Mouse (Mus musculus) heart, embryonic 13.5 days (tissue): ENCODE results near the gene Prph2. TPM values are rescaled to one million over a fixed set of nuclear protein-coding genes. Genes with fewer than 3 reads are reported as not detected.

Experiments used
- ATAC-seq: fragments of 200-750 bp; cut with Nextera tagmentation; 2 replicates; pipeline ENCODE4 v1.8.0; 2017; ENCODE audit warnings: moderate TSS enrichment; ENCODE audit not compliant: insufficient number of reproducible peaks, low FRiP score, low TSS enrichment; ENCODE audit errors: extremely low read depth
- H3K27ac ChIP-seq: fragments of 300-500 bp; sonication (generic); replicated peaks from 2 replicates; pipeline ENCODE4 v1.5.1; 2015; ENCODE audit warnings: moderate library complexity, mild to moderate bottlenecking, inconsistent platforms
- H3K27me3 ChIP-seq: fragments of 300-500 bp; sonication (generic); replicated peaks from 2 replicates; pipeline ENCODE4 v1.6.1; 2015; ENCODE audit warnings: mild to moderate bottlenecking, inconsistent platforms
- H3K36me3 ChIP-seq: fragments of 300-500 bp; sonication (generic); 2 replicates; pipeline ENCODE4 v1.6.1; 2015; ENCODE audit warnings: mild to moderate bottlenecking, inconsistent platforms
- H3K4me1 ChIP-seq: fragments of 300-500 bp; sonication (generic); 2 replicates; pipeline ENCODE4 v1.6.1; 2015; ENCODE audit warnings: inconsistent platforms
- H3K4me2 ChIP-seq: fragments of 300-500 bp; sonication (generic); 2 replicates; pipeline ENCODE4 v1.6.1; 2015; ENCODE audit warnings: inconsistent platforms, mild to moderate bottlenecking, moderate library complexity
- H3K4me3 ChIP-seq: fragments of 300-500 bp; sonication (generic); 2 replicates; pipeline ENCODE4 v1.5.1; 2015; ENCODE audit warnings: moderate library complexity, mild to moderate bottlenecking, inconsistent platforms
- H3K9ac ChIP-seq: fragments of 300-500 bp; sonication (generic); 2 replicates; pipeline ENCODE4 v1.6.1; 2015; ENCODE audit warnings: inconsistent platforms, mild to moderate bottlenecking, moderate library complexity
- H3K9me3 ChIP-seq: fragments of 300-500 bp; sonication (generic); 2 replicates; pipeline ENCODE4 v1.6.1; 2016; ENCODE audit warnings: inconsistent platforms
- WGBS: fragments of 180-500 bp; shearing (Covaris S2); methylation state at CpG from one replicate; pipeline ENCODE4 v1.1.7; 2015; ENCODE audit warnings: mixed read lengths; 5-methylcytosine and 5-hydroxymethylcytosine counted together
- polyA plus RNA-seq: library from polyadenylated mRNA; unstranded; fragments of >200 nt; fragmentation: Nextera tagmentation; extraction: Ambion mirVana; gene quantifications from 2 replicates; pipeline ENCODE4 v1.2.1, GENCODE M21; 2015

Gene Prph2
- polyA plus RNA-seq: not detected in 2 replicates

GRCm38 (mm10) chr17:46910186-46910585 lies at the start of gene Prph2:
Prph2 (plus strand) TSS chr17:46910459.
- H3K36me3 ChIP-seq: no peaks in the 10 kb centered on the region
- H3K9ac ChIP-seq: no peak within 1 kb of the TSS
- H3K27ac ChIP-seq: no peak within 1 kb of the TSS
- H3K27me3 ChIP-seq: no peaks in the 10 kb centered on the region
- peaks cover 7% of the 10 kb centered on the region for H3K4me1 ChIP-seq
- no peaks in the 10 kb centered on the region for H3K9me3 ChIP-seq
- 78% methylated on average over 10 of the region's 10 CpGs for WGBS
- no peak within 1 kb of the TSS for H3K4me2 ChIP-seq
- no peak for ATAC-seq
- H3K4me3 ChIP-seq: no peak within 1 kb of the TSS

- Histone ChIP-seq H3K36me3 (no peaks in the 10 kb centered on the region), H3K9me3 (no peaks in the 10 kb centered on the region), H3K4me3 (no peak overlapping the region), H3K27me3 (no peaks in the 10 kb centered on the region), H3K9ac (no peak overlapping the region), H3K27ac (no peak overlapping the region), H3K4me2 (peak overlapping the region; percentile 7; the same call in 1 of the 2 replicates), H3K4me1 (peaks cover 5% of the 10 kb centered on the region)
- ATAC-seq: no peak
- 53% methylated on average over 7 of the region's 7 CpGs for WGBS
These were observed 45.6 kb upstream of the Prph2 start for GRCm38 (mm10) chr17:46864566-46865195.

- H3K27me3 ChIP-seq: no peaks in the 10 kb centered on the region
- no peak overlapping the region for H3K9ac ChIP-seq
- H3K4me1 ChIP-seq: peaks cover 5% of the 10 kb centered on the region
- H3K36me3 ChIP-seq: no peaks in the 10 kb centered on the region
- no peaks in the 10 kb centered on the region for H3K9me3 ChIP-seq
- no peak overlapping the region for H3K27ac ChIP-seq
- ATAC-seq: no peak
- H3K4me3 ChIP-seq: no peak overlapping the region
- WGBS: 75% methylated on average over 12 of the region's 12 CpGs
- no peak overlapping the region for H3K4me2 ChIP-seq
These were observed 43.4 kb upstream of the Prph2 start for GRCm38 (mm10) chr17:46866836-46867235.

- no peaks in the 10 kb centered on the region for H3K27me3 ChIP-seq
- H3K4me2 ChIP-seq: no peak overlapping the region
- H3K4me3 ChIP-seq: no peak overlapping the region
- no peak overlapping the region for H3K27ac ChIP-seq
- ATAC-seq: no peak
- peaks cover 20% of the 10 kb centered on the region for H3K4me1 ChIP-seq
- no peaks in the 10 kb centered on the region for H3K36me3 ChIP-seq
- no peak overlapping the region for H3K9ac ChIP-seq
- WGBS: 89% methylated on average over 5 of the region's 5 CpGs
- no peaks in the 10 kb centered on the region for H3K9me3 ChIP-seq
These were observed 40.0 kb upstream of the Prph2 start for GRCm38 (mm10) chr17:46870204-46870798.

- Histone ChIP-seq H3K9me3 (no peaks in the 10 kb centered on the region), H3K4me1 (peaks cover 20% of the 10 kb centered on the region), H3K27me3 (no peaks in the 10 kb centered on the region), H3K27ac (no peak overlapping the region), H3K9ac (no peak overlapping the region), H3K4me2 (no peak overlapping the region), H3K4me3 (no peak overlapping the region), H3K36me3 (no peaks in the 10 kb centered on the region)
- ATAC-seq: no peak
- 33% methylated on average over 1 of the region's 1 CpGs for WGBS
These were observed 39.3 kb upstream of the Prph2 start for GRCm38 (mm10) chr17:46870913-46871312.

- H3K36me3 ChIP-seq: no peaks in the 10 kb centered on the region
- no peaks in the 10 kb centered on the region for H3K27me3 ChIP-seq
- peaks cover 31% of the 10 kb centered on the region for H3K4me1 ChIP-seq
- no peaks in the 10 kb centered on the region for H3K9me3 ChIP-seq
- no peak overlapping the region for H3K4me3 ChIP-seq
- peak overlapping the region; percentile 71; the same call in 1 of the 2 replicates for H3K27ac ChIP-seq
- no peak overlapping the region for H3K4me2 ChIP-seq
- ATAC-seq: no peak
- 76% methylated on average over 7 of the region's 7 CpGs for whole genome bisulfite sequencing
- H3K9ac ChIP-seq: no peak overlapping the region
These were observed 37.5 kb upstream of the Prph2 start for GRCm38 (mm10) chr17:46872806-46873205.

DNA sequence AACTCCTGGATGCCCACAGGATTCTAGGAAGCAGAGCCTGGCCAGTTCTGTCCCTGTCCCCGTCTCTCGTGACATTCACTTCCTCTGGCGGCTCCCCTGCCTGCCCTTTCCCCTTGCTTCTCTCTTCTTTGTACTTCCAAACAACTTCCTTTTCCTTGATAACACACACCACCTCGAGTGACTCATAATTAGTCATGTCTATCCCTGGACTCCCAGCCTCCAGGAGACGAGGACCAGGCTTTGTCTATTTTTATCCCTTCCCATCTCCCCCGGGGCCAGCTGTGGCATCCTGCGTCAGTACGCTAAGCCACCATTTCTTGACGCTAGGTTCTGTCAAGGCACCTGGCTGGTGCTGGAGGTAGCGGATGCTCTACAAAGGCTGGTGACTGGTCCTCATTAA lies 36.1 kb upstream of the Prph2 start:
- H3K9me3 ChIP-seq: no peaks in the 10 kb centered on the region
- WGBS: 8% methylated on average over 10 of the region's 10 CpGs
- H3K27ac ChIP-seq: peak overlapping the region; percentile 71
- peak overlapping the region; percentile 3; the same call in 1 of the 2 replicates for H3K4me3 ChIP-seq
- H3K4me1 ChIP-seq: peaks cover 31% of the 10 kb centered on the region
- H3K9ac ChIP-seq: peak overlapping the region; percentile 68; the same call in 1 of the 2 replicates
- ATAC-seq: no peak; the same call in 1 of the 2 replicates
- H3K27me3 ChIP-seq: no peaks in the 10 kb centered on the region
- no peaks in the 10 kb centered on the region for H3K36me3 ChIP-seq
- H3K4me2 ChIP-seq: peak overlapping the region; percentile 53

- Histone ChIP-seq H3K4me3 (no peak overlapping the region), H3K4me1 (peaks cover 41% of the 10 kb centered on the region), H3K9ac (no peak overlapping the region), H3K27ac (no peak overlapping the region), H3K27me3 (no peaks in the 10 kb centered on the region), H3K36me3 (no peaks in the 10 kb centered on the region), H3K4me2 (no peak overlapping the region), H3K9me3 (no peaks in the 10 kb centered on the region)
- WGBS: 66% methylated on average over 3 of the region's 3 CpGs
- no peak for ATAC-seq
These were observed 34.6 kb upstream of the Prph2 start for GRCm38 (mm10) chr17:46875626-46876025.

DNA sequence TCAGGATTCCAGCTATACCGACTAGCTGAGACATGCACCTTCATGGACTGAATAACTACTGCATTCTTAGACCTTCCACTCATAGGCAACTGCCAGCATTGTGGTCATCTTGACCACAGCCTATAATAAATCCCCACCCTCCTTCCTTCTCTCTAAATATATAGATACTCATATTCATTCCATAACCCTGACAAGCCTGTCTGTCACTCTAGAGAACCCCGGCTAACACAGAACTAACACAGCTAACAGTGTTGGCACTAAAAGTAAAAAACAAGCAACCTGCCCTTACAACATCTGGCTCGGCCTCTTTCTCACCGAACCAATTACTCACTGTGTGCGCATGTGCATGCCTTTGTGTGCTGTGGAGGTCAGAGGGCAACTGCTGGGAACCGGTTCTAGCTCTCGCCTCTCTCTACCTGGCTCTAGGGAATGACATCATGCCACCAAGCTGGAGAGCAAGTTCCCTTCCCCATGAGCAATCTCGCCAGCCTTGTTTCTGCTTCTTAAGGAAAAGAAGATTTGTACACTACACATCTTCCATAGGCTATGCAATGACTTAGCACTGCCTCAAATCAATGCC lies 33.8 kb upstream of the Prph2 start:
- H3K4me2 ChIP-seq: no peak overlapping the region
- H3K36me3 ChIP-seq: no peaks in the 10 kb centered on the region
- H3K27me3 ChIP-seq: no peaks in the 10 kb centered on the region
- H3K9ac ChIP-seq: 0 out of 2 replicates have a peak overlapping the region, but pooled peaks have one; percentile 3
- peaks cover 41% of the 10 kb centered on the region for H3K4me1 ChIP-seq
- ATAC-seq: no peak
- 70% methylated on average over 8 of the region's 8 CpGs for WGBS
- H3K27ac ChIP-seq: 0 out of 2 replicates have a peak overlapping the region, but pooled peaks have one; percentile 21
- H3K4me3 ChIP-seq: no peak overlapping the region
- H3K9me3 ChIP-seq: no peaks in the 10 kb centered on the region

DNA sequence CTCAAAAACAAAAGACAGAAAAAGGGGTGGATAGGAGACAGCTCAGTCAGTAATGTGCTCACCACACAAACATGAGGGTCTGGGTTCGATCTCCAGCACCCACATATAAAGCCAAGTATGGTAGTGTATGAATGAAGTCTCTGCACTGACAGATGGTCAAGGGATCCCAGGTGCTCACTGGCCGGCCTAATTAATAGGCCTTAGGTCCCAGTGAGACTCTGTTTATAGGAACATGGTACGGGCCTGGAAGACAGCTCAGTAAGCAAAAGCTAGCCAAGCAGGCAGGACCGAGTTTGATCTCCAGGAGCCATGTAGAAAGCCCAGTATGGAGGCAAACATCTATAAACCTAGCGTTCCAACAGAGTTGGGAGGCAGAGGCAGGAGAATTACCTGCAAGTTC lies 33.2 kb upstream of the Prph2 start:
- Histone ChIP-seq H3K27ac (no peak overlapping the region), H3K9me3 (no peaks in the 10 kb centered on the region), H3K4me3 (no peak overlapping the region), H3K9ac (0 out of 2 replicates have a peak overlapping the region, but pooled peaks have one; percentile 3), H3K4me1 (peaks cover 41% of the 10 kb centered on the region), H3K36me3 (no peaks in the 10 kb centered on the region), H3K4me2 (no peak overlapping the region), H3K27me3 (no peaks in the 10 kb centered on the region)
- WGBS: 83% methylated on average over 5 of the region's 5 CpGs
- ATAC-seq: no peak

DNA sequence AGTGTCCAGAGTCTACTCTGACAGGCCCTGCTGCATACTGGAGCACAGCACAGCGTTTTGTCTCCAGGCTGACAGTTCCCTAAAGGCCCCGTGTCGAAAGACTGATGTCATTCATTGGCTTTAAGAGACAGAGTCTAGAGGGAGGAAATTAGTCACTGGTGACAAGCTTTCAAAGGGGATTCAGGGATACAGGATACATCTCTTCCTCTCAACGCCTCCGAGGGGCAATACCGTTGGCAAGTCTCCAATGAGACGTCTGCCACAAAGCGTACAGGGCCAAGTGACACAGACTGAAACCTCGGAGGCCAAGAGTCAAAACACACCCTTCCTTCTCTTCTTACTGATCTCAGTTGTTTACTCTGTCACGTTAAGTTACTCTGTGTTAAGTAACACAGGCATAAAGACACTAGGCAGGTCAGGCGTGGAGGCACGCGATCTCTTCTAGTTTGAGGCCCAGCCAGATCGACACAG lies 30.4 kb upstream of the Prph2 start:
- H3K36me3 ChIP-seq: no peaks in the 10 kb centered on the region
- peak overlapping the region; percentile 26; the same call in 1 of the 2 replicates for H3K27ac ChIP-seq
- H3K4me3 ChIP-seq: no peak overlapping the region
- no peaks in the 10 kb centered on the region for H3K9me3 ChIP-seq
- H3K9ac ChIP-seq: no peak overlapping the region
- peaks cover 20% of the 10 kb centered on the region for H3K27me3 ChIP-seq
- H3K4me1 ChIP-seq: peaks cover 21% of the 10 kb centered on the region
- no peak overlapping the region for H3K4me2 ChIP-seq
- WGBS: 28% methylated on average over 14 of the region's 14 CpGs
- ATAC-seq: peak; percentile 49; the same call in 1 of the 2 replicates
